Mouse (Mus musculus) embryonic facial prominence, embryonic 11.5 days (tissue): ENCODE results near the gene Ttc19. TPM values are rescaled to one million over a fixed set of nuclear protein-coding genes. Genes with fewer than 3 reads are reported as not detected.
"Not testable (repeated sequence)": the region's sequence is repeated elsewhere in the genome, so short reads cannot be mapped to it uniquely, and the experiment has no call there.

ENCODE experiments used
- ATAC-seq: fragments of 200-750 bp; cut with Nextera tagmentation; replicated peaks from 2 replicates; pipeline ENCODE4 v1.8.0; 2017; ENCODE audit warnings: low read depth; ENCODE audit not compliant: insufficient number of reproducible peaks, low FRiP score, low TSS enrichment
- DNase-seq: peaks from one replicate; pipeline ENCODE4 v3.0.0-alpha.2; 2015; ENCODE audit warnings: low spot score
- H3K27ac ChIP-seq: fragments of 300-500 bp; sonication (generic); replicated peaks from 2 replicates; pipeline ENCODE4 v1.5.1; 2014; ENCODE audit warnings: mild to moderate bottlenecking, low read depth, low read length, control low read depth
- H3K27me3 ChIP-seq: fragments of 300-500 bp; sonication (generic); 2 replicates; pipeline ENCODE4 v1.6.1; 2014; ENCODE audit warnings: mild to moderate bottlenecking, low read length, moderate library complexity, mixed read lengths; ENCODE audit not compliant: control insufficient read depth, insufficient read depth
- H3K36me3 ChIP-seq: fragments of 300-500 bp; sonication (generic); replicated peaks from 2 replicates; pipeline ENCODE4 v1.6.1; 2014; ENCODE audit warnings: low read depth, mild to moderate bottlenecking, low read length, moderate library complexity, mixed read lengths; ENCODE audit not compliant: control insufficient read depth, insufficient read depth
- H3K4me1 ChIP-seq: fragments of 300-500 bp; sonication (generic); 2 replicates; pipeline ENCODE4 v1.6.1; 2014; ENCODE audit warnings: low read length, mixed read lengths; ENCODE audit not compliant: control insufficient read depth, insufficient read depth
- H3K4me2 ChIP-seq: fragments of 300-500 bp; sonication (generic); 2 replicates; pipeline ENCODE4 v1.6.1; 2014; ENCODE audit warnings: low read depth, mild to moderate bottlenecking, control low read depth, low read length, moderate library complexity
- H3K4me3 ChIP-seq: fragments of 300-500 bp; sonication (generic); 2 replicates; pipeline ENCODE4 v1.5.1; 2014; ENCODE audit warnings: low read depth, low read length, control low read depth
- H3K9ac ChIP-seq: fragments of 300-500 bp; sonication (generic); replicated peaks from 2 replicates; pipeline ENCODE4 v1.6.1; 2014; ENCODE audit warnings: mild to moderate bottlenecking, control low read depth, low read length
- H3K9me3 ChIP-seq: fragments of 300-500 bp; sonication (generic); replicated peaks from 2 replicates; pipeline ENCODE4 v1.6.1; 2016; ENCODE audit warnings: mild to moderate bottlenecking, low read length, inconsistent platforms, mixed read lengths; ENCODE audit not compliant: control insufficient read depth
- WGBS: fragments of 180-500 bp; shearing (Covaris S2); extraction: QIAGEN DNeasy Blood & Tissue Kit; methylation state at CpG from one replicate; pipeline ENCODE4 v1.1.7; 2014; 5-methylcytosine and 5-hydroxymethylcytosine counted together
- polyA plus RNA-seq: library from polyadenylated mRNA; unstranded; fragments of >200 nt; fragmentation: Nextera tagmentation; extraction: Ambion mirVana; gene quantifications from 2 replicates; pipeline ENCODE4 v1.2.1, GENCODE M21; 2014

Gene Ttc19
- polyA plus RNA-seq, 1 experiment from 2014 or later = 13.0 TPM

GRCm38 (mm10) chr11:62268381-62268780, 12.9 kb upstream of the Ttc19 start:
- no peak overlapping the region for H3K4me2 ChIP-seq
- ATAC-seq (no peak), DNase-seq (no peak)
- no peaks in the 10 kb centered on the region for H3K9me3 ChIP-seq
- no peak overlapping the region for H3K9ac ChIP-seq
- no peaks in the 10 kb centered on the region for H3K36me3 ChIP-seq
- WGBS = 74% methylated on average over 8 of the region's 8 CpGs
- no peak overlapping the region for H3K4me3 ChIP-seq
- no peaks in the 10 kb centered on the region; the same call in 1 of the 2 replicates for H3K4me1 ChIP-seq
- H3K27ac ChIP-seq = no peak overlapping the region
- no peaks in the 10 kb centered on the region for H3K27me3 ChIP-seq

GRCm38 (mm10) chr11:62269097-62269496, 12.2 kb upstream of the Ttc19 start:
- Histone ChIP-seq H3K4me1 (no peaks in the 10 kb centered on the region; the same call in 1 of the 2 replicates), H3K27me3 (no peaks in the 10 kb centered on the region), H3K4me2 (no peak overlapping the region), H3K36me3 (no peaks in the 10 kb centered on the region), H3K9ac (no peak overlapping the region), H3K27ac (no peak overlapping the region), H3K9me3 (no peaks in the 10 kb centered on the region), H3K4me3 (no peak overlapping the region)
- ATAC-seq = no peak
- DNase-seq = no peak
- WGBS = 60% methylated on average over 12 of the region's 12 CpGs

- H3K4me2 ChIP-seq = no peak overlapping the region
- no peaks in the 10 kb centered on the region; the same call in 1 of the 2 replicates for H3K4me1 ChIP-seq
- DNase-seq (no peak), ATAC-seq (no peak)
- H3K27ac ChIP-seq = no peak overlapping the region
- H3K9ac ChIP-seq = no peak overlapping the region
- no peaks in the 10 kb centered on the region for H3K9me3 ChIP-seq
- H3K27me3 ChIP-seq = no peaks in the 10 kb centered on the region
- no peak overlapping the region for H3K4me3 ChIP-seq
- H3K36me3 ChIP-seq = no peaks in the 10 kb centered on the region
- 46% methylated on average over 5 of the region's 5 CpGs for WGBS
Observed at GRCm38 (mm10) chr11:62270851-62271250, 10.4 kb upstream of the Ttc19 start.

GRCm38 (mm10) chr11:62277086-62277485, 4.2 kb upstream of the Ttc19 start:
- H3K4me1 ChIP-seq = no peaks in the 10 kb centered on the region
- no peaks in the 10 kb centered on the region for H3K9me3 ChIP-seq
- no peaks in the 10 kb centered on the region for H3K36me3 ChIP-seq
- H3K27ac ChIP-seq = no peak overlapping the region
- no peak overlapping the region for H3K4me3 ChIP-seq
- WGBS = 55% methylated on average over 8 of the region's 8 CpGs
- H3K9ac ChIP-seq = no peak overlapping the region
- no peak overlapping the region for H3K4me2 ChIP-seq
- ATAC-seq (no peak), DNase-seq (no peak)
- H3K27me3 ChIP-seq = no peaks in the 10 kb centered on the region

GRCm38 (mm10) chr11:62278027-62278426, 3.2 kb upstream of the Ttc19 start:
- DNase-seq = peak; percentile 79
- no peaks in the 10 kb centered on the region for H3K4me1 ChIP-seq

GRCm38 (mm10) chr11:62281601-62281997, 326 bp downstream of the Ttc19 start:
- whole genome bisulfite sequencing = under 1% methylated on average over 42 of the region's 57 CpGs
- no peaks in the 10 kb centered on the region for H3K9me3 ChIP-seq

More at GRCm38 (mm10) chr11:62278027-62278426, 3.2 kb upstream of the Ttc19 start:
- H3K36me3 ChIP-seq = no peaks in the 10 kb centered on the region
- H3K9me3 ChIP-seq = no peaks in the 10 kb centered on the region
- WGBS = 24% methylated on average over 5 of the region's 5 CpGs
- H3K27me3 ChIP-seq = no peaks in the 10 kb centered on the region
- no peak overlapping the region for H3K4me3 ChIP-seq
- ATAC-seq = no peak
- H3K4me2 ChIP-seq = no peak overlapping the region
- H3K9ac ChIP-seq = no peak overlapping the region
- H3K27ac ChIP-seq = no peak overlapping the region

GRCm38 (mm10) chr11:62284020-62284419, 2.7 kb downstream of the Ttc19 start:
- not testable (repeated sequence) for H3K36me3 ChIP-seq, H3K4me3 ChIP-seq, ATAC-seq, H3K4me2 ChIP-seq, H3K9ac ChIP-seq, H3K9me3 ChIP-seq, H3K4me1 ChIP-seq, H3K27ac ChIP-seq, H3K27me3 ChIP-seq, DNase-seq
- WGBS = 79% methylated on average over 3 of the region's 3 CpGs

More at GRCm38 (mm10) chr11:62281601-62281997, 326 bp downstream of the Ttc19 start:
- Histone ChIP-seq H3K27ac (peak overlapping the region; percentile 72; the same call in 1 of the 2 replicates), H3K27me3 (no peaks in the 10 kb centered on the region), H3K4me1 (no peaks in the 10 kb centered on the region), H3K4me2 (peak overlapping the region; percentile 86), H3K9ac (peak overlapping the region; percentile 83), H3K36me3 (no peaks in the 10 kb centered on the region; the same call in 1 of the 2 replicates), H3K4me3 (peak overlapping the region; percentile 95)
- no peak; the same call in none of the 2 replicates for ATAC-seq
- peak; percentile 59 for DNase-seq

GRCm38 (mm10) chr11:62285020-62285419, 3.7 kb downstream of the Ttc19 start:
- no peaks in the 10 kb centered on the region for H3K4me1 ChIP-seq
- H3K9me3 ChIP-seq = no peaks in the 10 kb centered on the region
- H3K27ac ChIP-seq = no peak overlapping the region
- no peak overlapping the region for H3K4me2 ChIP-seq
- no peak overlapping the region for H3K4me3 ChIP-seq
- H3K36me3 ChIP-seq = no peaks in the 10 kb centered on the region; the same call in 1 of the 2 replicates
- H3K9ac ChIP-seq = no peak overlapping the region
- WGBS = 86% methylated on average over 8 of the region's 8 CpGs
- no peaks in the 10 kb centered on the region for H3K27me3 ChIP-seq
- ATAC-seq (no peak), DNase-seq (no peak)
